16 mouse cellular contexts compared by ENCODE assay signal in the genomic region with DNA sequence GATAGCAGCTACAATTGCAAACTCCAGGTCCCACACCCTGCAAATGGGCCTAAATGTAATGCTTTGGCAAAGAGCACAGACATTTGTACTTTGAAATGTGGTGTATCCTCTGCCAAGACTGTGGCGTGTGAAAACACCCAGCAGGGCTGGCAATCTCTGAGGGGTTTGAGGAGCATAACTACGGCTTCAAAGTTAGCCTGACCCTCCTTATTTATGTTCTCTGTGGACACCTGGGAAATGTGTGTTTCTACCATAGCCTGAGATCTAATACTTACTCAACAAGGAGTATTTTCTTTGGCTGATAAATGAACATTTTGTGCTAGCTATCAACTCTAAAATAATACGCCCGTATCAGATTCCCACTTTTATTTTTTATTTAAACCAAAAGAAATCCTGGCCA.
A peak's percentile ranks its signal among the peaks of the same experiment; 100 is the strongest.
DNase-seq lines count a peak whose midpoint lies in the region; ATAC-seq lines count a peak whose summit lies in the region.
"Had no signal": no experiment of that assay in that cellular context is flagged by ENCODE, and none has a peak within 500 bp of the region (broad histone marks: within the 10 kb centered on the region; RNA-seq: fewer than 3 reads in every experiment).

No protein-coding gene starts in this region.

- ATAC-seq in kidney, embryonic 15.5 days (replicated peaks; ENCODE audit: low FRiP score): no peak
- ATAC-seq in embryonic facial prominence, embryonic 15.5 days (ENCODE audit: insufficient number of reproducible peaks, low FRiP score, low TSS enrichment, low read depth): no peak
- no peak for ATAC-seq in midbrain, embryonic 11.5 days (ENCODE audit: low FRiP score)
- ATAC-seq: activated CD4-positive, CD25-positive, alpha-beta regulatory T cell, adult 4 months; inflammation-experienced regulatory T-cells, adult 6 months; lung, postnatal 0 days had no signal

- peak overlapping the region; percentile 76 for H3K27ac ChIP-seq in kidney, embryonic 15.5 days
- peak overlapping the region; percentile 82; the same call in 1 of the 2 replicates for H3K27ac ChIP-seq in embryonic facial prominence, embryonic 15.5 days (replicated peaks)
- H3K27ac ChIP-seq in midbrain, embryonic 11.5 days (ENCODE audit: low read depth, low read length): no peak overlapping the region
- H3K27ac ChIP-seq: midbrain, embryonic 12.5 days had no signal

- no peak overlapping the region for H3K4me3 ChIP-seq in kidney, embryonic 15.5 days (replicated peaks)
- H3K4me3 ChIP-seq in embryonic facial prominence, embryonic 15.5 days (replicated peaks): no peak overlapping the region
- no peak overlapping the region for H3K4me3 ChIP-seq in midbrain, embryonic 11.5 days (ENCODE audit: low read depth, low read length)
- H3K4me3 ChIP-seq: midbrain, embryonic 12.5 days had no signal

- 52% methylated on average over 4 of the region's 4 CpGs for WGBS in kidney, embryonic 15.5 days
- WGBS in embryonic facial prominence, embryonic 15.5 days: 55% methylated on average over 4 of the region's 4 CpGs
- 92% methylated on average over 4 of the region's 4 CpGs for WGBS in midbrain, embryonic 11.5 days

- no peak overlapping the region for H3K4me2 ChIP-seq in kidney, embryonic 15.5 days
- H3K4me2 ChIP-seq in embryonic facial prominence, embryonic 15.5 days (replicated peaks): no peak overlapping the region
- H3K4me2 ChIP-seq in midbrain, embryonic 11.5 days: no peak overlapping the region
- H3K4me2 ChIP-seq: midbrain, embryonic 12.5 days had no signal

- H3K27me3 ChIP-seq in kidney, embryonic 15.5 days: no peaks in the 10 kb centered on the region
- no peaks in the 10 kb centered on the region for H3K27me3 ChIP-seq in embryonic facial prominence, embryonic 15.5 days
- H3K27me3 ChIP-seq in midbrain, embryonic 11.5 days (ENCODE audit: control insufficient read depth, insufficient read depth, low read length): no peaks in the 10 kb centered on the region
- H3K27me3 ChIP-seq: midbrain, embryonic 12.5 days had no signal

- no peak overlapping the region for H3K9ac ChIP-seq in kidney, embryonic 15.5 days
- no peak overlapping the region for H3K9ac ChIP-seq in embryonic facial prominence, embryonic 15.5 days
- no peak overlapping the region for H3K9ac ChIP-seq in midbrain, embryonic 11.5 days (ENCODE audit: low read length)
- H3K9ac ChIP-seq: midbrain, embryonic 12.5 days had no signal

- no peaks in the 10 kb centered on the region for H3K36me3 ChIP-seq in kidney, embryonic 15.5 days
- no peaks in the 10 kb centered on the region for H3K36me3 ChIP-seq in embryonic facial prominence, embryonic 15.5 days
- no peaks in the 10 kb centered on the region for H3K36me3 ChIP-seq in midbrain, embryonic 11.5 days (ENCODE audit: control insufficient read depth, insufficient read depth, low read length)
- H3K36me3 ChIP-seq: midbrain, embryonic 12.5 days had no signal

- H3K4me1 ChIP-seq in kidney, embryonic 15.5 days: peaks cover 30% of the 10 kb centered on the region
- H3K4me1 ChIP-seq in embryonic facial prominence, embryonic 15.5 days: peaks cover 59% of the 10 kb centered on the region
- H3K4me1 ChIP-seq in midbrain, embryonic 11.5 days (ENCODE audit: control insufficient read depth, insufficient read depth, low read length): no peaks in the 10 kb centered on the region
- H3K4me1 ChIP-seq: midbrain, embryonic 12.5 days had no signal

- peak; percentile 40 for DNase-seq in gastrocnemius, adult 18-20 months (ENCODE audit: low spot score)
- DNase-seq in gastrocnemius, postnatal 10 days: no peak
- DNase-seq in kidney, postnatal 4 days: no peak
- DNase-seq in Muller cell, postnatal 12 days (ENCODE audit: inconsistent ontology term): peak; percentile 7
- DNase-seq in right cerebral cortex, postnatal 10 days (ENCODE audit: low spot score in 2 of 2): no peak
- DNase-seq in midbrain, embryonic 11.5 days (ENCODE audit: low spot score, missing footprints): no peak
- DNase-seq: cerebellum, adult 8-10 months; heart, postnatal 4 days; left cerebral cortex, postnatal 4 days; thymus, adult 18-20 months had no signal

- no peaks in the 10 kb centered on the region for H3K9me3 ChIP-seq in kidney, embryonic 15.5 days (replicated peaks)
- no peaks in the 10 kb centered on the region for H3K9me3 ChIP-seq in embryonic facial prominence, embryonic 15.5 days (replicated peaks)
- no peaks in the 10 kb centered on the region for H3K9me3 ChIP-seq in midbrain, embryonic 11.5 days (ENCODE audit: control insufficient read depth, low read length)
- H3K9me3 ChIP-seq: midbrain, embryonic 12.5 days had no signal

Comparison
In these comparisons a context has a peak if more than half of its experiments do, and no peak if none do; other contexts are left out.
1. DNase-seq: peak in gastrocnemius, adult 18-20 months (single experiment) and Muller cell, postnatal 12 days (single experiment); none in gastrocnemius, postnatal 10 days (single experiment), kidney, postnatal 4 days (0 of 2), right cerebral cortex, postnatal 10 days (0 of 2) and midbrain, embryonic 11.5 days (single experiment).